Mouse (Mus musculus) heart, embryonic 16.5 days (tissue): Measurements from ENCODE around the gene Klc4. TPM values are rescaled to one million over a fixed set of nuclear protein-coding genes. Genes with fewer than 3 reads are reported as not detected.

Source experiments
- ATAC-seq: fragments of 200-750 bp; cut with Nextera tagmentation; replicated peaks from 2 replicates; pipeline ENCODE4 v1.8.0; 2017; ENCODE audit warnings: moderate number of reproducible peaks; ENCODE audit not compliant: insufficient read depth, low FRiP score; ENCODE audit errors: extremely low read depth
- H3K27ac ChIP-seq: fragments of 300-500 bp; sonication (generic); 2 replicates; pipeline ENCODE4 v1.5.1; 2014; ENCODE audit warnings: mild to moderate bottlenecking, low read length, control low read depth, moderate library complexity
- H3K27me3 ChIP-seq: fragments of 300-500 bp; sonication (generic); 2 replicates; pipeline ENCODE4 v1.6.1; 2014; ENCODE audit warnings: low read length, mixed read lengths; ENCODE audit not compliant: control insufficient read depth, insufficient read depth
- H3K36me3 ChIP-seq: fragments of 300-500 bp; sonication (generic); 2 replicates; pipeline ENCODE4 v1.6.1; 2014; ENCODE audit not compliant: control insufficient read depth, insufficient read depth
- H3K4me1 ChIP-seq: fragments of 300-500 bp; sonication (generic); 2 replicates; pipeline ENCODE4 v1.6.1; 2014; ENCODE audit warnings: low read length, mixed read lengths; ENCODE audit not compliant: control insufficient read depth, insufficient read depth
- H3K4me2 ChIP-seq: fragments of 300-500 bp; sonication (generic); 2 replicates; pipeline ENCODE4 v1.6.1; 2014; ENCODE audit warnings: low read depth, mild to moderate bottlenecking, control low read depth, low read length
- H3K4me3 ChIP-seq: fragments of 300-500 bp; sonication (generic); 2 replicates; pipeline ENCODE4 v1.5.1; 2014; ENCODE audit warnings: mild to moderate bottlenecking, control low read depth, low read length
- H3K9ac ChIP-seq: fragments of 300-500 bp; sonication (generic); 2 replicates; pipeline ENCODE4 v1.6.1; 2014; ENCODE audit warnings: low read length, control low read depth
- H3K9me3 ChIP-seq: fragments of 300-500 bp; sonication (generic); replicated peaks from 2 replicates; pipeline ENCODE4 v1.6.1; 2016; ENCODE audit warnings: low read length; ENCODE audit not compliant: control insufficient read depth
- WGBS: fragments of 180-500 bp; shearing (Covaris S2); extraction: QIAGEN DNeasy Blood & Tissue Kit; methylation state at CpG from one replicate; pipeline ENCODE4 v1.1.7; 2014; 5-methylcytosine and 5-hydroxymethylcytosine counted together
- polyA plus RNA-seq: library from polyadenylated mRNA; unstranded; fragments of >200 nt; fragmentation: Nextera tagmentation; extraction: Ambion mirVana; gene quantifications from 2 replicates; pipeline ENCODE4 v1.2.1, GENCODE M21; 2015

The Klc4 gene
- 25.7 and 29.0 TPM in 2 replicates for polyA plus RNA-seq

- Histone ChIP-seq H3K4me1 (peaks cover 22% of the 10 kb centered on the region), H3K4me3 (peak within 1 kb of the TSS; percentile 74), H3K9ac (peak within 1 kb of the TSS; percentile 83), H3K27ac (peak within 1 kb of the TSS; percentile 73), H3K9me3 (no peaks in the 10 kb centered on the region), H3K36me3 (peaks cover 14% of the 10 kb centered on the region; the same call in 1 of the 2 replicates), H3K27me3 (no peaks in the 10 kb centered on the region), H3K4me2 (peak within 1 kb of the TSS; percentile 84)
- peak; percentile 74 for ATAC-seq
- WGBS = under 1% methylated on average over 53 of the region's 53 CpGs
These were observed at the start of gene Klc4, which contains the start of gene Mrpl2 for GRCm38 (mm10) chr17:46645561-46646321. TSS of gene Klc4 (minus strand) at chr17:46646022. TSS of gene Mrpl2 (plus strand) at chr17:46646229.

- H3K4me2 ChIP-seq = no peak overlapping the region
- H3K27me3 ChIP-seq = no peaks in the 10 kb centered on the region
- no peak overlapping the region for H3K9ac ChIP-seq
- peaks cover 5% of the 10 kb centered on the region; the same call in 1 of the 2 replicates for H3K4me1 ChIP-seq
- 85% methylated on average over 1 of the region's 1 CpGs for WGBS
- no peak overlapping the region for H3K27ac ChIP-seq
- no peak for ATAC-seq
- no peak overlapping the region for H3K4me3 ChIP-seq
- 0 out of 2 replicates have a peak, but pooled peaks cover 3% of the 10 kb centered on the region for H3K36me3 ChIP-seq
- no peaks in the 10 kb centered on the region for H3K9me3 ChIP-seq
These were observed 48.8 kb upstream of the Klc4 start for GRCm38 (mm10) chr17:46694517-46695063.

- WGBS = 91% methylated on average over 2 of the region's 2 CpGs
- Histone ChIP-seq H3K4me1 (no peaks in the 10 kb centered on the region), H3K36me3 (peaks cover 13% of the 10 kb centered on the region; the same call in 1 of the 2 replicates), H3K9me3 (no peaks in the 10 kb centered on the region), H3K4me2 (no peak overlapping the region), H3K9ac (no peak overlapping the region), H3K27me3 (no peaks in the 10 kb centered on the region), H3K27ac (no peak overlapping the region), H3K4me3 (no peak overlapping the region)
- no peak for ATAC-seq
These were observed 45.6 kb upstream of the Klc4 start for GRCm38 (mm10) chr17:46691390-46691789.

GRCm38 (mm10) chr17:46690665-46691064, 44.8 kb upstream of the Klc4 start:
- no peak overlapping the region for H3K27ac ChIP-seq
- H3K4me1 ChIP-seq = no peaks in the 10 kb centered on the region
- peaks cover 17% of the 10 kb centered on the region for H3K36me3 ChIP-seq
- H3K9me3 ChIP-seq = no peaks in the 10 kb centered on the region
- no peak overlapping the region for H3K4me2 ChIP-seq
- no peak overlapping the region for H3K4me3 ChIP-seq
- 68% methylated on average over 12 of the region's 12 CpGs for WGBS
- H3K27me3 ChIP-seq = no peaks in the 10 kb centered on the region
- H3K9ac ChIP-seq = no peak overlapping the region
- ATAC-seq = no peak

- Histone ChIP-seq H3K4me1 (peaks cover 8% of the 10 kb centered on the region), H3K27me3 (no peaks in the 10 kb centered on the region), H3K4me2 (no peak overlapping the region), H3K27ac (no peak overlapping the region), H3K4me3 (no peak overlapping the region), H3K36me3 (peaks cover 39% of the 10 kb centered on the region), H3K9ac (no peak overlapping the region), H3K9me3 (no peaks in the 10 kb centered on the region)
- 86% methylated on average over 6 of the region's 6 CpGs for WGBS
- ATAC-seq = no peak
These were observed 40.1 kb upstream of the Klc4 start for GRCm38 (mm10) chr17:46685913-46686312.

GRCm38 (mm10) chr17:46682654-46683389, 37.0 kb upstream of the Klc4 start:
- no peak overlapping the region for H3K9ac ChIP-seq
- no peak overlapping the region for H3K4me2 ChIP-seq
- H3K4me3 ChIP-seq = no peak overlapping the region
- ATAC-seq = no peak
- H3K4me1 ChIP-seq = peaks cover 27% of the 10 kb centered on the region
- H3K9me3 ChIP-seq = no peaks in the 10 kb centered on the region
- no peaks in the 10 kb centered on the region for H3K27me3 ChIP-seq
- H3K36me3 ChIP-seq = peaks cover 39% of the 10 kb centered on the region
- WGBS = 83% methylated on average over 16 of the region's 16 CpGs
- H3K27ac ChIP-seq = no peak overlapping the region

GRCm38 (mm10) chr17:46681466-46682118, 35.8 kb upstream of the Klc4 start:
- H3K4me2 ChIP-seq = peak overlapping the region; percentile 94
- H3K4me3 ChIP-seq = peak overlapping the region; percentile 85
- no peaks in the 10 kb centered on the region for H3K9me3 ChIP-seq
- H3K4me1 ChIP-seq = peaks cover 28% of the 10 kb centered on the region
- peaks cover 43% of the 10 kb centered on the region for H3K36me3 ChIP-seq
- ATAC-seq = no peak
- peak overlapping the region; percentile 82 for H3K9ac ChIP-seq
- no peaks in the 10 kb centered on the region for H3K27me3 ChIP-seq
- H3K27ac ChIP-seq = peak overlapping the region; percentile 79; the same call in 1 of the 2 replicates
- 24% methylated on average over 12 of the region's 12 CpGs for WGBS

GRCm38 (mm10) chr17:46680760-46681373, 35.0 kb upstream of the Klc4 start, which contains the start of gene Klhdc3:
TSS of gene Klhdc3 (minus strand) at chr17:46680914.
- Histone ChIP-seq H3K4me2 (peak within 1 kb of the TSS; percentile 94), H3K27me3 (no peaks in the 10 kb centered on the region), H3K9me3 (no peaks in the 10 kb centered on the region), H3K9ac (peak within 1 kb of the TSS; percentile 87), H3K4me3 (peak within 1 kb of the TSS; percentile 85), H3K27ac (peak within 1 kb of the TSS; percentile 94), H3K4me1 (peaks cover 28% of the 10 kb centered on the region), H3K36me3 (peaks cover 43% of the 10 kb centered on the region)
- peak; percentile 97 for ATAC-seq
- under 1% methylated on average over 49 of the region's 49 CpGs for WGBS
